Mouse (Mus musculus) kidney, embryonic 14.5 days (tissue): ENCODE measurements around the gene B3gnt8. TPM values are rescaled to one million over a fixed set of nuclear protein-coding genes. Genes with fewer than 3 reads are reported as not detected.
A peak's percentile ranks its signal among the peaks of the same experiment; 100 is the strongest.

Source experiments
- ATAC-seq: fragments of 200-750 bp; cut with Nextera tagmentation; 2 replicates; pipeline ENCODE4 v1.8.0; 2017; ENCODE audit warnings: moderate number of reproducible peaks, mild to moderate bottlenecking, moderate TSS enrichment, moderate library complexity; ENCODE audit not compliant: low FRiP score, low TSS enrichment
- H3K27ac ChIP-seq: fragments of 300-500 bp; sonication (generic); 2 replicates; pipeline ENCODE4 v1.5.1; 2014; ENCODE audit warnings: low read depth, mild to moderate bottlenecking, low read length, moderate library complexity, mixed read lengths
- H3K27me3 ChIP-seq: fragments of 300-500 bp; sonication (generic); 2 replicates; pipeline ENCODE4 v1.6.1; 2014; ENCODE audit warnings: mild to moderate bottlenecking, low read length; ENCODE audit not compliant: control insufficient read depth, insufficient read depth
- H3K36me3 ChIP-seq: fragments of 300-500 bp; sonication (generic); 2 replicates; pipeline ENCODE4 v1.6.1; 2014; ENCODE audit warnings: low read length, mixed read lengths; ENCODE audit not compliant: control insufficient read depth, insufficient read depth
- H3K4me1 ChIP-seq: fragments of 300-500 bp; sonication (generic); 2 replicates; pipeline ENCODE4 v1.6.1; 2014; ENCODE audit warnings: low read length, mixed read lengths; ENCODE audit not compliant: control insufficient read depth, insufficient read depth
- H3K4me2 ChIP-seq: fragments of 300-500 bp; sonication (generic); replicated peaks from 2 replicates; pipeline ENCODE4 v1.6.1; 2014; ENCODE audit warnings: low read depth, mild to moderate bottlenecking, low read length
- H3K4me3 ChIP-seq: fragments of 300-500 bp; sonication (generic); 2 replicates; pipeline ENCODE4 v1.5.1; 2014; ENCODE audit warnings: mild to moderate bottlenecking, low read length
- H3K9ac ChIP-seq: fragments of 300-500 bp; sonication (generic); 2 replicates; pipeline ENCODE4 v1.6.1; 2014; ENCODE audit warnings: low read depth, mild to moderate bottlenecking, low read length, moderate library complexity
- H3K9me3 ChIP-seq: fragments of 300-500 bp; sonication (generic); 2 replicates; pipeline ENCODE4 v1.6.1; 2016; ENCODE audit warnings: low read length; ENCODE audit not compliant: control insufficient read depth
- WGBS: fragments of 180-500 bp; shearing (Covaris S2); extraction: QIAGEN DNeasy Blood & Tissue Kit; methylation state at CpG from one replicate; pipeline ENCODE4 v1.1.7; 2014; 5-methylcytosine and 5-hydroxymethylcytosine counted together
- polyA plus RNA-seq: library from polyadenylated mRNA; unstranded; fragments of >200 nt; fragmentation: Nextera tagmentation; extraction: Ambion mirVana; gene quantifications from 2 replicates; pipeline ENCODE4 v1.2.1, GENCODE M21; 2014

B3gnt8 gene
- polyA plus RNA-seq, 1 experiment from 2014 or later, result 4.5 TPM

GRCm38 (mm10) chr7:25599663-25600062 is 26.8 kb upstream of the B3gnt8 start:
- Histone ChIP-seq H3K4me2 (no peak overlapping the region), H3K27ac (no peak overlapping the region), H3K9me3 (no peaks in the 10 kb centered on the region), H3K9ac (no peak overlapping the region), H3K4me1 (no peaks in the 10 kb centered on the region), H3K27me3 (no peaks in the 10 kb centered on the region), H3K4me3 (no peak overlapping the region), H3K36me3 (no peaks in the 10 kb centered on the region)
- peak; percentile 69; the same call in 1 of the 2 replicates for ATAC-seq
- WGBS, result 13% methylated on average over 10 of the region's 10 CpGs

DNA sequence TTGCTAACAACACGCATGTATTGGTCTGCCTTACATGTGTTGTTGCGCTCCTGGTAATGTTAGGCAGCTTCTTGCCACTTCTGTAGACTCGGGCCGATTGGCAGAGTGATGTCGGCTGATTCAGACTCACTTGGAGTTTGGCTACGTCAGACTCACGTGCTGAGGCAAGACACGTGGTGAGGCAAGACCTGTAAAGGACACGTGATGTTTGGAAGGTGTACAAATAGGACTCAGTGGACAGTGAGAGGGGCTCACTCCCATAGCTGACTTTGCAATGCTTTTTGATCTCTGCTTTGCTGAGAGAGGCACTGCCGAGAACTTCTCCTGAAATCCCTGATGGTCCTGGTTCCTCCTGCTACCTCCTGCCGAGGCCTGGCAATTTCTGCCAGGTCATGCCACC is 25.8 kb upstream of the B3gnt8 start:
- no peak overlapping the region for H3K27ac ChIP-seq
- H3K4me1 ChIP-seq, result no peaks in the 10 kb centered on the region
- H3K36me3 ChIP-seq, result no peaks in the 10 kb centered on the region
- H3K9me3 ChIP-seq, result no peaks in the 10 kb centered on the region
- no peak overlapping the region for H3K4me3 ChIP-seq
- no peak overlapping the region for H3K4me2 ChIP-seq
- H3K27me3 ChIP-seq, result no peaks in the 10 kb centered on the region
- H3K9ac ChIP-seq, result no peak overlapping the region
- WGBS, result 84% methylated on average over 11 of the region's 11 CpGs
- no peak for ATAC-seq

- H3K4me2 ChIP-seq, result no peak overlapping the region
- H3K36me3 ChIP-seq, result no peaks in the 10 kb centered on the region
- H3K9me3 ChIP-seq, result no peaks in the 10 kb centered on the region
- H3K27ac ChIP-seq, result no peak overlapping the region
- 91% methylated on average over 16 of the region's 16 CpGs for WGBS
- no peaks in the 10 kb centered on the region for H3K27me3 ChIP-seq
- no peak overlapping the region for H3K4me3 ChIP-seq
- H3K9ac ChIP-seq, result no peak overlapping the region
- H3K4me1 ChIP-seq, result no peaks in the 10 kb centered on the region
- no peak for ATAC-seq
Observed at GRCm38 (mm10) chr7:25601346-25601745, 25.1 kb upstream of the B3gnt8 start.

DNA sequence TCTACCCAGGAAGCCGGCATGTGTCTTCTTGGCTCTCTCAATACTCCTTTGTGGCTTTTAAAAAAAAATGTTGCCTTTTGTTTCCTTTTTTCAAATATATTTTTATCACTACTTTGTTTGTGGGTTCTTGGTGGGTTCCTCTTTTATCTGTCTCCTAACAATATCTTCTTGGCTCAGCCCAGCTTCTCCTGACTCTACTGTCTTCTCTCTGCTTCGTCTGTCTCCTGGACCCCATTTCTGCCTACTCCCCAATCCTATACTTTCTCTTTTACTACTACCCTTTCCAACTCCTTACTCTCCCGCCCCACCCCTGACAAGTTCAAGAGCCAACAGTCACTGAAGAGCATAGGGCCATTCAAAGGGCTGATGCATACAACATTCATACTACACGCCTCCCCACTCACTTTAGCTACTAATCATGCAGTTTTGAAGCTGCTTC is 19.8 kb upstream of the B3gnt8 start:
- WGBS, result 79% methylated on average over 4 of the region's 4 CpGs
- H3K4me3 ChIP-seq, result no peak overlapping the region
- H3K4me2 ChIP-seq, result no peak overlapping the region
- no peaks in the 10 kb centered on the region for H3K27me3 ChIP-seq
- H3K4me1 ChIP-seq, result no peaks in the 10 kb centered on the region
- no peaks in the 10 kb centered on the region for H3K36me3 ChIP-seq
- no peak overlapping the region for H3K27ac ChIP-seq
- ATAC-seq, result no peak
- H3K9ac ChIP-seq, result no peak overlapping the region
- H3K9me3 ChIP-seq, result no peaks in the 10 kb centered on the region

DNA sequence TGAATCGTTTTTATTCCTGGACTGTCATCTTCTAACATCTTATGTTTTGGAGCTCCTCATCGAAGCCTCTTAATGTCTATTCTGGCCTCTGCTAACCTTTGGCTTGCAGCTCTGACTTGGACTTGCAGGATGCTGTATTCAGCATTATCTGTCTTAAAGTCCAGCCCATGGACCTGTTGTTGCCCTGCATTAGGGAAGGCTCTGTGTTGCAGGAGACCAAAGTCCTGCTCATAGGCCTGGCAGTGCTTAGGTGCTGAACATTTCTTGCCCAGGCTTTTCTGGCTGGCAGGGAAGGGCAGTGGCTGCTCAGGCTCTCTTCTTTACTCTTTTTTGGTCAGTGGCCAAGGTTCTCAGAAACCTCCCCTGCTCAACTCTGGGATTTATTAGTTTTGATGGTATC is 19.3 kb upstream of the B3gnt8 start:
- WGBS, result 76% methylated on average over 2 of the region's 2 CpGs
- H3K36me3 ChIP-seq, result no peaks in the 10 kb centered on the region
- no peaks in the 10 kb centered on the region for H3K4me1 ChIP-seq
- no peaks in the 10 kb centered on the region for H3K27me3 ChIP-seq
- no peak for ATAC-seq
- H3K9me3 ChIP-seq, result no peaks in the 10 kb centered on the region
- no peak overlapping the region for H3K27ac ChIP-seq
- H3K4me2 ChIP-seq, result no peak overlapping the region
- no peak overlapping the region for H3K4me3 ChIP-seq
- H3K9ac ChIP-seq, result no peak overlapping the region

- no peak for ATAC-seq
- no peaks in the 10 kb centered on the region for H3K4me1 ChIP-seq
- 36% methylated on average over 6 of the region's 6 CpGs for WGBS
- no peaks in the 10 kb centered on the region for H3K9me3 ChIP-seq
- no peak overlapping the region for H3K9ac ChIP-seq
- no peaks in the 10 kb centered on the region for H3K27me3 ChIP-seq
- no peak overlapping the region for H3K4me2 ChIP-seq
- no peak overlapping the region for H3K4me3 ChIP-seq
- no peak overlapping the region for H3K27ac ChIP-seq
- H3K36me3 ChIP-seq, result no peaks in the 10 kb centered on the region
Observed at GRCm38 (mm10) chr7:25610056-25610455, 16.4 kb upstream of the B3gnt8 start.

GRCm38 (mm10) chr7:25611501-25611900 is 15.0 kb upstream of the B3gnt8 start:
- no peaks in the 10 kb centered on the region for H3K36me3 ChIP-seq
- no peak overlapping the region for H3K27ac ChIP-seq
- no peak for ATAC-seq
- H3K9me3 ChIP-seq, result no peaks in the 10 kb centered on the region
- no peak overlapping the region for H3K4me2 ChIP-seq
- WGBS, result 65% methylated on average over 7 of the region's 7 CpGs
- H3K4me3 ChIP-seq, result no peak overlapping the region
- H3K9ac ChIP-seq, result no peak overlapping the region
- H3K27me3 ChIP-seq, result no peaks in the 10 kb centered on the region
- no peaks in the 10 kb centered on the region for H3K4me1 ChIP-seq

DNA sequence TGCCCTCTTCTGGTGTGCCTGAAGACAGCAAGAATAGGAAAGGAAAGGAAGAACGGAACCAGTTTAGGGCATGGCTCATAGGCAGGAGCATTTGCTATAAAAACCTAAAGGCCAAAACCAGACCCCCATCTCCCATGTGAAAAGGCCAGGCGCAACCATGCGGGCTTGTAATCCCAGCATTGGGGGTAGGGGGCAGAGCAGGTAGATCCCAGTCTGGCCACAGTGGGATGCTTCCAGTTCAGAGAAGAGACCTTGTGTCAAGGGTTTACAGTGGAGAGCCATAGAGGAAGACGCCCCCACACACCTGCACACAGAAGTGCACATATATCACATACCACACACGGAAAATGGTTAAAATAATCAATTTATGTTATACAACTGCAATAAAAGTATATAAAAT is 12.4 kb upstream of the B3gnt8 start:
- no peaks in the 10 kb centered on the region for H3K9me3 ChIP-seq
- H3K9ac ChIP-seq, result no peak overlapping the region
- no peak overlapping the region for H3K4me2 ChIP-seq
- WGBS, result 85% methylated on average over 5 of the region's 5 CpGs
- no peak overlapping the region for H3K27ac ChIP-seq
- no peak overlapping the region for H3K4me3 ChIP-seq
- no peaks in the 10 kb centered on the region for H3K36me3 ChIP-seq
- no peak for ATAC-seq
- no peaks in the 10 kb centered on the region for H3K4me1 ChIP-seq
- no peaks in the 10 kb centered on the region for H3K27me3 ChIP-seq

GRCm38 (mm10) chr7:25614831-25615705 is 11.4 kb upstream of the B3gnt8 start:
- 73% methylated on average over 21 of the region's 21 CpGs for WGBS
- Histone ChIP-seq H3K27me3 (no peaks in the 10 kb centered on the region), H3K36me3 (no peaks in the 10 kb centered on the region), H3K4me3 (no peak overlapping the region), H3K27ac (no peak overlapping the region), H3K9me3 (no peaks in the 10 kb centered on the region), H3K9ac (no peak overlapping the region), H3K4me2 (no peak overlapping the region), H3K4me1 (peaks cover 5% of the 10 kb centered on the region; the same call in 1 of the 2 replicates)
- no peak for ATAC-seq
